In the genomic region with DNA sequence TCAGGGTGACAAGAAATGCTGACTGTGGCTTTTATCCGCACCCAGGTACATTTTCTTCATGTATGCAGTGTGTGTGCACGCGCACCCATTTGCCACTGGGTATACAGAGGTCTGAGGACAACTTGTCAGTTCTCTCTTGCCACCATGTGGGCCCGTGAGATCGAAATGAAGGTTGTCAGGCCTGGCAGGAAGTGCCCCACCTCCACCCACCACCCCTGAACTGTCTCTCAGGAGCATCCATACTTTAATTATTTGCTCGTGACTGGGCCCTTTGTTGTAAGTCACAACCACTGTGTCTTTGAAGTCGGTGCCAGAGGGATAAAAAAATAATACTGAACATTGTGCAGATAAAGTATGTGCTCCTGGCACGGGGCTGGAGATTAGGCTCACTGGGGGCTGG, we compare ENCODE assay signal across 14 mouse cellular contexts.
"Had no signal": no experiment of that assay in that cellular context is flagged by ENCODE, and none has a peak within 500 bp of the region (broad histone marks: within the 10 kb centered on the region; RNA-seq: fewer than 3 reads in every experiment).

No protein-coding gene starts in this region.

- H3K36me3 ChIP-seq: limb, embryonic 10.5 days; liver, embryonic 15.5 days; midbrain, embryonic 15.5 days; neural tube, embryonic 12.5 days had no signal

- H3K9me3 ChIP-seq: limb, embryonic 10.5 days; liver, embryonic 15.5 days; midbrain, embryonic 15.5 days; neural tube, embryonic 12.5 days had no signal

- H3K9ac ChIP-seq: liver, embryonic 15.5 days; midbrain, embryonic 15.5 days; neural tube, embryonic 12.5 days had no signal

- H3K27ac ChIP-seq: kidney, postnatal 0 days; limb, embryonic 10.5 days; liver, embryonic 15.5 days; midbrain, embryonic 15.5 days; neural tube, embryonic 12.5 days had no signal

- DNase-seq: kidney, adult 9 months; kidney, postnatal 36 days; layer of hippocampus, adult 9-11 months; lung, adult 2 months; lung, postnatal 36 days; right cerebral cortex, postnatal 4 days; spleen, adult 18-20 months; thymus, postnatal 36 days had no signal

- ATAC-seq: lung, postnatal 0 days; midbrain, embryonic 15.5 days had no signal

- H3K27me3 ChIP-seq: liver, embryonic 15.5 days; midbrain, embryonic 15.5 days had no signal

- H3K4me3 ChIP-seq: limb, embryonic 10.5 days; liver, embryonic 15.5 days; midbrain, embryonic 15.5 days; neural tube, embryonic 12.5 days had no signal

- H3K4me1 ChIP-seq: midbrain, embryonic 15.5 days had no signal
